Mouse (Mus musculus) activated CD4-positive, CD25-positive, alpha-beta regulatory T cell (primary cell): Measurements from ENCODE around the gene Rps16. TPM values are rescaled to one million over a fixed set of nuclear protein-coding genes. Genes with fewer than 3 reads are reported as not detected.

Experiments
- polyA plus RNA-seq, 2 experiments: library from polyadenylated mRNA; unstranded; fragments of 100-300 nt; shearing (Covaris generic); gene quantifications; one replicate each; pipeline ENCODE4 v1.2.1; 2017

Gene Rps16
- 1,000 to 10,000 TPM in 1 of 2 experiments, 100 to 1,000 TPM in 1; 690 to 1,103 TPM for polyA plus RNA-seq

GRCm38 (mm10) chr7:28350155-28350883, at the start of gene Rps16:
Gene Rps16, plus strand, starts transcription at chr7:28350652.

GRCm38 (mm10) chr7:28301616-28302433, 48.6 kb upstream of the Rps16 start, which contains the start of gene Dll3:
Gene Dll3, minus strand, starts transcription at chr7:28302238.

GRCm38 (mm10) chr7:28311926-28312543, 38.4 kb upstream of the Rps16 start, which contains the start of gene Timm50:
Gene Timm50, minus strand, starts transcription at chr7:28312072.

GRCm38 (mm10) chr7:28338108-28338998, 12.1 kb upstream of the Rps16 start, which contains the start of gene Supt5:
Gene Supt5, minus strand, starts transcription at chr7:28338746.

GRCm38 (mm10) chr7:28372251-28373108, 22.0 kb downstream of the Rps16 start, which contains the start of gene Plekhg2:
Gene Plekhg2, minus strand, starts transcription at chr7:28372599.

GRCm38 (mm10) chr7:28380237-28381016, 30.0 kb downstream of the Rps16 start, which contains the start of gene Zfp36:
Gene Zfp36, minus strand, starts transcription at chr7:28380253.

GRCm38 (mm10) chr7:28392429-28393271, 42.2 kb downstream of the Rps16 start, which contains the start of the genes Med29 and Paf1:
Gene Med29, minus strand, starts transcription at chr7:28392708.
Gene Paf1, plus strand, starts transcription at chr7:28392951.

Other genes with a start within 250 kb of the Rps16 start
- under 1 TPM in 1 of 2 experiments, not detected in 1; 0.15 TPM for gene 9530053A07Rik, start 221.2 kb upstream of the Rps16 start, polyA plus RNA-seq
- 100 to 1,000 TPM; 119 to 130 TPM for gene Fbl, start 180.9 kb upstream of the Rps16 start, polyA plus RNA-seq
- 10 to 100 TPM in 1 of 2 experiments, 1 to 10 TPM in 1; 8.7 to 14.0 TPM for gene Dyrk1b, start 171.2 kb upstream of the Rps16 start, polyA plus RNA-seq
- 10 to 100 TPM in 1 of 2 experiments, 1 to 10 TPM in 1; 9.0 to 10.8 TPM for gene Eid2, start 82.8 kb upstream of the Rps16 start, polyA plus RNA-seq
- gene Eid2b, start 72.9 kb upstream of the Rps16 start, polyA plus RNA-seq, result 1 to 10 TPM; 4.8 to 6.4 TPM
- gene Selenov, start 59.5 kb upstream of the Rps16 start, polyA plus RNA-seq, result not detected
- not detected for gene Dll3, start 48.4 kb upstream of the Rps16 start, polyA plus RNA-seq
- 10 to 100 TPM; 72.3 to 82.6 TPM for gene Timm50, start 38.6 kb upstream of the Rps16 start, polyA plus RNA-seq
- gene Supt5, start 11.9 kb upstream of the Rps16 start, polyA plus RNA-seq, result 100 to 1,000 TPM; 111 to 138 TPM
- 10 to 100 TPM; 68.1 to 75.7 TPM for gene Plekhg2, start 21.9 kb downstream of the Rps16 start, polyA plus RNA-seq
- 100 to 1,000 TPM; 146 to 202 TPM for gene Zfp36, start 29.6 kb downstream of the Rps16 start, polyA plus RNA-seq
- 10 to 100 TPM; 23.7 to 29.5 TPM for gene Med29, start 42.1 kb downstream of the Rps16 start, polyA plus RNA-seq
- 100 to 1,000 TPM in 1 of 2 experiments, 10 to 100 TPM in 1; 88.9 to 102 TPM for gene Paf1, start 42.3 kb downstream of the Rps16 start, polyA plus RNA-seq
- 100 to 1,000 TPM; 631 to 791 TPM for gene Gmfg, start 86.8 kb downstream of the Rps16 start, polyA plus RNA-seq
- under 1 TPM; 0.79 to 0.81 TPM for gene Lrfn1, start 101.3 kb downstream of the Rps16 start, polyA plus RNA-seq
- gene Ifnl2, start 159.8 kb downstream of the Rps16 start, polyA plus RNA-seq, result not detected
- gene Ifnl3, start 172.2 kb downstream of the Rps16 start, polyA plus RNA-seq, result not detected
- gene Sycn, start 190.2 kb downstream of the Rps16 start, polyA plus RNA-seq, result not detected
- gene Nccrp1, start 196.6 kb downstream of the Rps16 start, polyA plus RNA-seq, result under 1 TPM; 0.22 to 0.38 TPM
- gene Samd4b, start 247.5 kb downstream of the Rps16 start, polyA plus RNA-seq, result 10 to 100 TPM; 25.4 to 29.9 TPM
- 1 to 10 TPM; 6.8 to 7.7 TPM for gene Pak4, start 247.5 kb downstream of the Rps16 start, polyA plus RNA-seq